Mouse (Mus musculus) left cerebral cortex, adult 18-20 months (tissue): ENCODE data around the gene Zdhhc8. TPM values are rescaled to one million over a fixed set of nuclear protein-coding genes. Genes with fewer than 3 reads are reported as not detected.
"Not testable (repeated sequence)": the region's sequence is repeated elsewhere in the genome, so short reads cannot be mapped to it uniquely, and the experiment has no call there.

Experiments
- DNase-seq, 2 experiments: peaks; one replicate each; pipeline ENCODE4 v3.0.0; 2021 to 2022; ENCODE audit warnings: low spot score in 2 of 2, mixed read lengths in 1 of 2
- total RNA-seq, 2 experiments: library from RNA; stranded (reverse); gene quantifications; 2 replicates each; pipeline ENCODE4 v1.2.3; 2021

Gene Zdhhc8
- total RNA-seq, 2 experiments from 2014 or later = 106 to 124 TPM

DNA sequence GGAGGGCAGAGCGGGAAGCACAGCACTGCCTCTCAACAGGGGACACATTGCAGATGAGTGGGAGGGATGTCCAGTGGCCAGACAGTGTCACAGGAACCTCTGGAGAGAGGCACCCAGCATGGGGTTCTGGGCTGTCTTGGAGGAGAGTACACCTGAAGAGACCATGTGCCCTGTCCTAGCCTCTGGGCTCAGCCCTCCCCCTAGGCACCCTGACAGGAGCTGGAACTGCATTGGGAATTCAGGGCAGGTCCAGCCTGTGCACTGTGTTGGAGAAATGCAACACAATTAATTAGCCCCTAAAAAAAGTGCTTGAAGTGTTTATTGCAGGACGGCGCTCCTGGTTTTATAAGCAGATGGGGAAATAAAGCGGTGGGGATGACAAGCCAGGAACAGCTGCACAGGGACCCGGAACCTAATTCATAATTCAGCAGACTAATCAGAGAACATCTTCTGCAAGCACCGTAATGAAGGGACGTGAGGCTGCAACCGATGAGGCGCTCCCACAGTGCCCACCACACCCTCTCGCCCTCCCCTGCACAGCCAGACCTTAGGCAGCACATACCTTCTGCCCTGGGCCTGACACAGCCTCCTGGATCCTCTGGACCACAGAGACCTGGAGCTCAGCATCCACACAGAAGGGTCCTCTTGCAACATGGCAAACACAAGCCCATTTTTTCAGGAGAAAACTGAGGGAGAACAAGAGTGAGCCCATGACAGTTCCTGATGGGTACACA, 36.4 kb downstream of the Zdhhc8 start:
- DNase-seq = no peak

DNA sequence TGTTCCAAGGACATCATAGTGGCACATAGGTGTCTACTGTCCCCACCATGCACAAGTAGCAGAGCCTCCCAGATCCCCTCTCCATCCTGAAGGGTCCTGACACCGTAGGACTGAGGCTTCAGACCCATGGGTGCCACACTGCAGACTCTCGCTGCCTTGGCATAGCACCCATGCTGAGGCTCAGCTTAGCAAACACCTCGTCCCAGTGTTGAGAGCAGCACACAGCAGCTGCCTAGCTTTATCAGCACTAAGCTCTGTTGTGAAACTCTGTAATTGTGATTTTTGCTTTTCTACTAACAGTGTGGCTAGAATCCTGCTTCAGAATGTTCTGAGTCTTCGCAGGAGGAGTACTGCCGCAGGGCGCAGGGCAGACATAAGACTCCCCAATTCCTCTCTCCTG, 37.1 kb downstream of the Zdhhc8 start:
- no peak for DNase-seq

DNA sequence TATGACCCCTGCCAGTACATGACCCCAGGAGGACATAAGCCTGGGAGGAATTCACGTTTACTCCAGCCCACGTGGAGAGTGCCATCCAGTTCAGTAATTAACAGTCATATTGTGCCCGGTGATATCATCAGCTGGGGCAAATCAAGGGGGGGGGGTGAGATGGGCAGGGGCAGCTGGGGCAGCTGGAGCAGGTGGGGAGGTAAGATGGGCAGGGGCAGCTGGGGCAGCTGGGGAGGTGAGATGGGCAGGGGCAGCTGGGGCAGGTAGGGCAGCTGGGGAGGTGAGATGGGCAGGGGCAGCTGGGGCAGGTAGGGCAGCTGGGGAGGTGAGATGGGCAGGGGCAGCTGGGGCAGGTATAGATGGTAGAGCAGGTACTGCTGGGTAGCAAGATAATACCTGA, 39.4 kb downstream of the Zdhhc8 start:
- not testable (repeated sequence) for DNase-seq

DNA sequence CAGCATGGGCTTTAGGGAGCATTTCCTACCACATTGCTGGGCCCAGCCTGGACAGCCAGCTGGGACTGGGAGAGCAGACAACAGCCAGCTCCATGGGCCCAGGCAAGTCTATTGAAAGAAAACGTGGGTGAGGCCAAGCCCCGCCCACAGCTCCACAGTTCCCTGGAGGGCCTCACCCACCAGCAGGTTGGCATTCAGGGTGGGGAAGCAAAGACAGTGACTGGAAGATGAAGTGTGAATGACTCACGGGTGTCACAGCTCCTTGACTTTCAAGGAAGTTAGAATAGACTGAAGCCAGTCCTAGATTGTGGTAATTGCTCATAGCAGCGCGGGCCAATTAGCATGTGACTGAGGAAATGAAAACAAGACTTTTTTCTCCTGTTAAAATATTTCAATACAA, 39.9 kb downstream of the Zdhhc8 start:
- peak; percentile 76 to 87 for DNase-seq

DNA sequence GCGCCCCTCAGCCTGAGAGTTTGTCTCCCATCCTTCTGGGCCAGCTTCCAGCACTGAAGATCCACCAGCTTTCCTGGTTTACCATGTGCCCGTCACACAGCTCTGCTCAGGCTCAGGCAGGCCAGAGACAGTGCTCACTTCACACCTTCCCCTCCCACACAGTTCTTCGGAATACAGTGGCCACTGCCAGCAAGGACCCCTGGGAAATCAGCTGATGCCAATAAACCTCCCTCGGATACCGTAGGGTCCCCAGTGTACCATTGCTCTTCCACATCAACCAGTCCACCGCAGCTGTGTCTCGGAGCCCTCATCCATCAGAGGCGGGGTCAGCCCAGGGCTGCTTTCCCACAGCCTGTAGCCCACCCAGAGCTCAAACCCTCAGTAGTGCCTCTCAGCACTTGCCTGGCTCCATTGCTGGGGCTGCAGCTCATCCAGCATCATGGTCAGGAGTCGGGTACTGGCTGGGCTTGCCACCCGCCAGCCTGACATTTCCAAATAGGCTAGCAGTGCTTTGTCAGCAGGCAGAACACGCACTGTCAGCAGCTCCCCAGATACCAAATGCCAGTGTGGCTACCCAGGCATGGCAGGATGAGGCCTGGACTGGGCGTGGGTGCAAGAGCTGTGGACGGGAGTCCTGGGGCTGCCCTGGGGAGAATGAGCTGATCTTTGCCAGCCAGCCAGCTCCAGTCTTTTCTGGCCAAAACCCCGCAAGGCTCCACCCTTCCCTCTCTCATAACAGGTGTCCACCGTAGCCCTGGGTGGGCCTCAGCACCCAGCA, 40.5 kb downstream of the Zdhhc8 start:
- peak; percentile 38 to 50 for DNase-seq

DNA sequence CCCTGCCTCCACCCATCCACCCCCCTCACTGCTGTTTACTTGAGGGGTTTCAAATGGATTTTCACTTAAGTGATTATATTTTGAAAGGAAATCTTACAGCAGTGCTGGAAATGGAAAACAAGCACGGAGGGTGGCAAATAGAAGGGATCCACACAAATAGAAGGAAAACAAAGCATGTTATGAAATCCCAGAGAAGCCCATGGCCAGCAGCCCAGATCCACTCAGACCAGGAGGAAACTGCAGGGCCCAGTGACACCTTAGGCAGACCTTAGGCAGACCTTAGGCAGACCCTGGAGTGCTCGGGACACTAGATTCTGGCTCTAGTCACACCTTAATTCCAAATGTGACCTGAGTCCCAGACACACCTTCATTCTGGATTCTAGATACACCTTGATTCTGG, 43.9 kb downstream of the Zdhhc8 start:
- DNase-seq = no peak

DNA sequence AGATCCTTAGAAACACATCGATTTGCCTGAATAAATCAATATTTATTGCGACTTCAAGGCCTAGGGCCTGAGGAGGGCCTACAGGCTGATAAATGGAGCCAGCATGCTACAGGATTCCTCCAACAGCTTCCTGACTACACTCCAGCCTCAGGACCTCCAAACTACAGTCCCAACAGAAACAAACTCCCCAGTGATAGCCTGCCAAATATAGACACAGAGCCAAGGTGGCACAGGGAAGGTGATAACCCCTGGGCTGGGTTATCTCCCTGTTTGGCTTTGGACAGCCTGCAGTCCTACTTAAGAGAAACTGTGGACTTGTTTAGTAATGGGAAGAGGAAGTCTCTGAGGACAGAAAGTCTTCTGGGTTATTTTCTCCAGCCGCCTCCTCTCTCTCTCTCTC, 47.7 kb downstream of the Zdhhc8 start:
- no peak for DNase-seq

DNA sequence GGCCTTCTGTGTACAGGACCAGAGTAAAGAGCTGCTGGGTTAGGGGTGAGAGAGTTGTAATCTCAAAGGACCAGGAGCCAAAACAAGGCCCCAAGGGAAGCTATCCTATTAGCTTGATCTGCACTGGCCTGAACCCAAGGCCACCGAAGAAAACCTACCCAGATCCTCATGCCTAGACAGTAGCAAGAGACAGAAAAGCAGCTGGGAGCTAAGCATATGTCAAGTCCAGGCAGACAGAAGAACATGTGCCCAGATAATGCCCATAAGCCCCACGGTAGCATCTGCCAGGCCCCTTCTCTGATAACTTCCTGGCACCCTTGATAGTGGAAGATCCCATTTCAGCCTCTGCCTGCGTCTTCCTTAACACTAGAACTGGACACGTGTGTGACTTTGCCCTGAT, 48.1 kb downstream of the Zdhhc8 start:
- no peak for DNase-seq

DNA sequence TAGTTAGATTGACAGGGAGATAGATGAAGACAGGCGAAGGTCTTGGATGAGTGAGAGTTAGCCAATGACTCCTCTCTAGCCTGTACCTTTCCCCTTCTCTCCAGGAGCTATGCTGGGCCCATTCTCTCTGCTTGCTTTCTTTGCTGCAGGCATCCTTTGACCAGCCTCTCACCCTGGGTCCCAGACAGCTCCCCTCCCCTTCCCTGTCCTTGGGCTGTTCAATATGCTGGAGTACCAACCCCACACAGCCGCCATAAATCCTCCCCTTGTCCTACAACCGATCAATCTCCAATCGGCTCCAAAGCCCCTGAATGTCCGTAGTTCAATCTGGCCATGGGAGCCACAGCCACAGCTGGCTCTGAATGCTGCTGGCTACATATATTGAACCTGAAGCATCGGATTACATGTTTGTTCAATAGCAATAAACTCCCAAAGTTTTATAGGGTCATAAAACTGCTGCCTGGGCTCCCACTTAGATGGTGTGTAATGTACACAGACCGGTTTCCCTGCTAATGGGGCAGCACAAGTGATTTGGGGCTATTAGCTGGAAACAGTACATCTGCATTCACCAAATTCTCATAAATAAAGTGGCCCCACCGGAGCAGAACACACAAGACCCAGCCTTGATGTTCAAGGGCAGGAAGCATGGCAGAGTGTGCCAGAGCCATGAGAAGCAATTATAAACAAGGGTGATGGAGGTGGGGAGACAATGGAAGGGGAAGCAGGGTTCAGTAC, 49.1 kb downstream of the Zdhhc8 start:
- DNase-seq = no peak

DNA sequence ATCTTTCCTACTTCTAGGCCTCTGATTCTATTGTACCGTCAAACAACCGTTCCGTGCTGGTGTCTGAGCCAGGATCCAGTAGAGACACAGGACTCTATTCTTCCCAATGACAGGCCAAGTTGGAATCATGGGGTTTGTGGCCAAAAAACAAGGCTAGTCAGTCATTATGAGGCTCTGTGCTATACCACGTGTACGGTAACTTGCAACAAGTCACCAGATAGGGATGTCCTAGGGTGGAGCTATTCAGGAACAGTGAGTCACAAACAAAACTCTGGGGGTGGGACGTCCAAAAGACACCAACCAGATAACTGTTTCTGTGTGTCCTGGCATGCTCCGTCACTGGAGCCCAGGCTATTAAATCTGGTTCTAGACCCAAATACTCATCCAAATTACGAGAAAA, 52.2 kb downstream of the Zdhhc8 start:
- DNase-seq = no peak

DNA sequence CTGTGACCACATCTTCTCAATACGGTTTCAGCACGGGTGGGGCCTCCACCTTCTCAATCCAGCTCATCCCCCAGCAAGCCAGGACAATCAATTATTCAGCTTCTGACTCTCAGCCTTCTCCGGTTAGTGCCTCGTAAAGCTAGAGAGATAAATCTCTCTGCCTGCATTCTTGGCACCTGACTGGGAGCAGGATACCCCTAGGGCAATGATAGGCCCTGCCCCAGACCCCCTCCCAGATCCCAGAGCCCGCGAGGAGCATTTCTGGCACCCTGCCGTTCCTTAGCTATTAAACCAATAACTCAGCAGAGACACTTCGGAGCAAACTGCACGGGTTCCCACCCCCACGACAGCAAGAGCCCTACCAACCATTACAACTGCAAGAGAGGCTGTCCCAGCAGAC, 53.5 kb downstream of the Zdhhc8 start:
- no peak for DNase-seq

DNA sequence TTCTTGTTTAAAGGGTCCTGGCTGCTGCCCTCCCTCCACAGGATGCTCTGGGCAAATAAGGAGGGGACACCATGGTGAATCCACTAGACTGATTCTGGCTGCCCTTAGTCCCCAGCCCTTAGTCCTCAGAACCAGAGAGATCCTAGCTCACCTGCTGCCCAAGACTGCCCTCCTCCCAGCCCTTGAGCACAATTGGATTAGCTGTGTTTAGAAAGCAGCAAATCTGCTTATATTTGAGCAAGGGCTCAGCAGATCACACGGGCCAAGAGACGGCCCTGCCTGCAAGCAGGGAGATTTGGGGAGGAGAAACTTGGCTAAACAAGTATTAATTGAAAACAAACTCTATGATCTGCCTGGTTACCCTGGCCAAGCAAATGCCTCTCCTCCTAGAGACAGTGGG, 55.3 kb downstream of the Zdhhc8 start:
- DNase-seq = no peak

DNA sequence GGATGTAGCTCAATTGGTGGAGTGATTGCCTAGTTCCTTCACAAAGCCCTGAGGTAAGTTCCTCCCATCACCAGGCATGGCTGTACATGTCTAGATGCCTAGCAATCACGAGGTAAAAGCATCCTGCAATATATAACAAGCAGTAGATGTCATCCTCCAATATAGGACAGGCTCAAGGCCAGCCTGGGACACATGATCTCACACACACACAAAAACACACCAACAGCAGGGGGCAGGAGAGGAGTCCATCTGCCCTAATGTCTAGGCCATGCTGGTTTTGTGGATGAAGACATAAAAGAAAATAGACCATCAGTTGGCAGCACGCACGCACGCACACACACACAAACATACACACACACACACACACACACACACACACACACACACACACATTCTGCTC, 58.2 kb downstream of the Zdhhc8 start:
- no peak for DNase-seq

DNA sequence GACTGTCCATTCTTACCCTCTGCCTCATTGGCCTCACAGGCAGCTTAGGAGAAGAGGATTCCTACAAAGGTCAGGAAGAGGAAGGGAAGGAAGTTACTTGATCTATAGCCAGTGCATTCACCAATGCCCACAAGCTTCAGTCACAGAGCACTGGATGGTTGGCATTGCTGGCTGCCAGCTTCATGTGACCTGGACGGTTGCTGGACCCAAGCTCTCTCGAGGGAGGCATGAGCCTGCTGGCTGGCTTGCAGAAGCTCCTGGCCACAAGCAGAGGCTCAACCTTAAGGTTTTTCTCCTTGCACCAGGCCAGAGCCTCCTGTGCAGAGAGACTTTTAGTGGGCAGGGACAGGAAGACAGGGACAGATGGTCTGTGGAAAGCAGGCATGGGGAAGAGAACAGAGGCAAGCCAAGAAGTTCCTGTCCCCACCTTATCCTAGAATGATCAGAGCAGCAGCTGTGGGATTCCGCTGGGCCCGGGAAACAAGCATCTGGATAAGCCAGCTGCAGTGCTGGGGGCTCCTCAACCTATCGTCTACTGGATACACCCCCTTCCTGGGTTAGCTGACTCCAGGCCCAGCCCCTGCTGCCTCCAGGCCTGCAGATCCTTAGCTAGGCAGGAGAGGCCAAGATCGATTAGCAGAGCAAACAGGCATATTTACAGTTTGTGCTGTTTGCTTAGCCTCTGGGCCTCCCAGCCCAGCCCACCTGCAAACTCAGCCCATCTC, 59.0 kb downstream of the Zdhhc8 start:
- peak in 1 of 2 experiments; percentile 42 for DNase-seq

DNA sequence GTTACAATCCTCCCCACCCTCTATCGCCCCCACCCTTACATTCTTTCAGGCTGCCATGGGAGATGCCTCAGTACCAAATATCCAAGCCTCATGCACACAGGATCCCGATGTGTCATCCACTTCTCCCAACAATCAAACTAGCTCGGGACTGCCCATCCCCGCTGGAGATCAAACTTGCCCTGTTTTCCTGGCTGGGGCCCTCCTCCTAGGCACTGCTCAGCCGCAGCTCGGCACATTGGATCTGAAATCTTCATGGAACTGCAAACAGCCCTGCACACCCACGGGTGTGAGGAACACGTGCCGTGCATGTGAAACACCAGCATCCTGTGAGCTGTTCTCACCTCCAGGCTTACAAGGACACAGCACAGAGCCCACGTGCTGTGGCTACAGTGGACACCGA, 61.1 kb downstream of the Zdhhc8 start:
- peak; percentile 70 to 79 for DNase-seq

DNA sequence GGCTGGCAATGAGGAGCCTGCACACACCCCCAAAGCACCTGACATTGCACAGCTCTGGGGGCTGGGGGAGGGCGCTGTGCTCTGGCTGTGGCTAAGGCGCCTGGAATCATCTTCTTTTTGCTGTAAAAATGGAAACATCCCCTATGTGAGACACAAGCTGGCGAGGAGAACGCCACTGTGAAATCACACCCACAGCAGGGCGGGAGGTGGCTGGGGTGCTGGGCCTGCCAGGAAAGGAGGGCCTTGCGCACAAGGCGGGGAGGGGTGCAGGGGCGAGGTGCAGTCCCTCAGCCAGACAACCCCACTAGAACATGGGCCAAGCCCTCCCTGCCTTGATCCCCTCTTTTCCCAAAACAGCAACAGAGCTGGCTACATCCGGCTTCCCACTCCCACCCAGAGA, 61.7 kb downstream of the Zdhhc8 start:
- DNase-seq = peak; percentile 75 to 88

DNA sequence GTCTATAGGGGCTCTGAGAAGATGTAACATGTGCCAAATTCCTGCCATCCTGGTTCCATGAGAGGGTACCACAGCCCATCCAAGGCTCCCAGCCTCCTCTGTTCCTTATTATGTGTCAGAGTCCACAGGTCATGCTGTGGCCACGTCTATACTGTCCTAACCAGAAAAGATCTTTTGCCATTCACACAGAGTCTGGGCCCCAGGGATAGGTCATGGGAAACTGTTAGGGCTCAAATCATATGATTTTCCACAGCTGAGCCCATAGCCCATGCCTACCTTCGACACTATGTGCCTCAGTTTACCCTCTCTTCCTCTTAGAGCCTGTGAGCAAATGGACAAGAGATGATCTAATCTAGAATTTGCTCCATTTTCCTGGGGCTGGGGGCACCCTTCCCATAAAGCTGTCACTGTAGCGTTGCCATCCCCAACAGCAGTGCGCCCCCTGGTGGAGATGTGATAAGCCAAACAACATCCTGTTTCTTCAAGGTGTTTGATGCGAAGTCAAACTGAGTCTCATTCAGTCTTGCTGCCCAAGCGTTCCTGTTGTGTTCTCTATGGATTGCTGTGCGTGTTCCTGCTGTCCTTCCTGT, 62.6 kb downstream of the Zdhhc8 start:
- peak; percentile 86 to 96 for DNase-seq
